21 mouse cellular contexts compared by ENCODE assay signal in genomic region chr3:102084833-102085491, GRCm38 (mm10). TPM values are rescaled to one million over a fixed set of nuclear protein-coding genes. Genes with fewer than 3 reads are reported as not detected.
DNase-seq lines count a peak whose midpoint lies in the region; ATAC-seq and TF ChIP-seq lines count a peak whose summit lies in the region.
"Had no signal": no experiment of that assay in that cellular context is flagged by ENCODE, and none has a peak within 500 bp of the region (broad histone marks: within the 10 kb centered on the region; RNA-seq: fewer than 3 reads in every experiment).

No protein-coding gene starts in this region.

- peak overlapping the region; percentile 61 for H3K4me2 ChIP-seq in heart, embryonic 15.5 days
- H3K4me2 ChIP-seq in heart, embryonic 12.5 days: no peak overlapping the region
- H3K4me2 ChIP-seq: embryonic facial prominence, embryonic 13.5 days; forebrain, embryonic 12.5 days; hindbrain, embryonic 14.5 days had no signal

- WGBS in heart, adult 2 months: 52% methylated on average over 13 of the region's 13 CpGs
- 63% methylated on average over 13 of the region's 13 CpGs for WGBS in heart, embryonic 15.5 days
- WGBS in heart, embryonic 12.5 days: 62% methylated on average over 13 of the region's 13 CpGs

- H3K27me3 ChIP-seq in heart, adult 2 months (ENCODE audit: control insufficient read depth, insufficient read depth, low read length): no peaks in the 10 kb centered on the region
- H3K27me3 ChIP-seq in heart, embryonic 15.5 days: no peaks in the 10 kb centered on the region
- no peaks in the 10 kb centered on the region for H3K27me3 ChIP-seq in heart, embryonic 12.5 days (replicated peaks)
- H3K27me3 ChIP-seq in testis, adult 2 months (ENCODE audit: control insufficient read depth, insufficient read depth, low read length): no peaks in the 10 kb centered on the region
- H3K27me3 ChIP-seq: CH12.LX had no signal

- DNase-seq in heart, adult 2 months: no peak
- DNase-seq in heart, postnatal 4 days: no peak
- DNase-seq in testis, postnatal 10 days (ENCODE audit: low spot score): no peak
- DNase-seq in lung, postnatal 25 days (ENCODE audit: low spot score): no peak
- DNase-seq: cerebellum, adult 11-12 months; cerebellum, adult 9-10 months; cerebellum, postnatal 25 days; kidney, adult 11 months; kidney, adult 9 months had no signal

- no peaks in the 10 kb centered on the region; the same call in 1 of the 2 replicates for H3K79me2 ChIP-seq in heart, adult 2 months (replicated peaks; ENCODE audit: control insufficient read depth, insufficient read depth, low read length)

- no peak for TF ChIP-seq CTCF in heart, adult 2 months (IDR thresholded peaks at IDR 0.05)
- no peak for TF ChIP-seq CTCF in testis, adult 2 months (IDR thresholded peaks at IDR 0.05; ENCODE audit: control insufficient read depth, insufficient read depth, insufficient replicate concordance, low read depth, low read length)

- ATAC-seq in heart, embryonic 15.5 days (replicated peaks; ENCODE audit: insufficient number of reproducible peaks, insufficient read depth, low FRiP score, low read depth): no peak
- ATAC-seq in heart, embryonic 12.5 days (ENCODE audit: insufficient number of reproducible peaks, low FRiP score): no peak
- ATAC-seq: forebrain, embryonic 16.5 days had no signal

- peak overlapping the region; percentile 90 for H3K27ac ChIP-seq in heart, adult 2 months
- H3K27ac ChIP-seq in heart, embryonic 15.5 days: peak overlapping the region; percentile 92
- H3K27ac ChIP-seq in heart, embryonic 12.5 days (ENCODE audit: poor library complexity, severe bottlenecking): no peak overlapping the region
- peak overlapping the region; percentile 32; the same call in 1 of the 2 replicates for H3K27ac ChIP-seq in testis, adult 2 months (ENCODE audit: control insufficient read depth, insufficient read depth, low read depth, low read length)
- H3K27ac ChIP-seq: embryonic facial prominence, embryonic 13.5 days; forebrain, embryonic 12.5 days; hindbrain, embryonic 10.5 days; hindbrain, embryonic 14.5 days; kidney, postnatal 0 days had no signal

- no peak overlapping the region for H3K9ac ChIP-seq in heart, adult 2 months (ENCODE audit: low read depth, low read length)
- peak overlapping the region; percentile 12; the same call in 1 of the 2 replicates for H3K9ac ChIP-seq in heart, embryonic 15.5 days
- H3K9ac ChIP-seq in heart, embryonic 12.5 days: no peak overlapping the region
- H3K9ac ChIP-seq: embryonic facial prominence, embryonic 13.5 days; forebrain, embryonic 12.5 days; hindbrain, embryonic 14.5 days had no signal

- no peak for TF ChIP-seq POLR2A in heart, adult 2 months (IDR thresholded peaks at IDR 0.05; ENCODE audit: insufficient read depth, low read depth, low read length)
- no peak for TF ChIP-seq POLR2A in testis, adult 2 months (IDR thresholded peaks at IDR 0.05; ENCODE audit: control insufficient read depth, low read depth, low read length)

- no peaks in the 10 kb centered on the region; the same call in none of the 2 replicates for H3K36me3 ChIP-seq in heart, adult 2 months (ENCODE audit: control insufficient read depth, insufficient read depth, low read length)
- no peaks in the 10 kb centered on the region for H3K36me3 ChIP-seq in heart, embryonic 15.5 days
- H3K36me3 ChIP-seq in heart, embryonic 12.5 days: no peaks in the 10 kb centered on the region
- H3K36me3 ChIP-seq in testis, adult 2 months (ENCODE audit: control insufficient read depth, insufficient read depth, low read length): no peaks in the 10 kb centered on the region
- H3K36me3 ChIP-seq: embryonic facial prominence, embryonic 13.5 days; forebrain, embryonic 12.5 days; G1E; hindbrain, embryonic 10.5 days had no signal

- intact Hi-C loops in heart, adult 2 months (cut with DNase I): loop anchor here (5.0 to 10.0 kb wide), 2 partner anchors 37 to 610 kb away; no protein-coding TSS in a partner anchor

- H3K4me1 ChIP-seq in heart, adult 2 months (ENCODE audit: control insufficient read depth, insufficient read depth, low read length): peaks cover 11% of the 10 kb centered on the region
- peaks cover 25% of the 10 kb centered on the region for H3K4me1 ChIP-seq in heart, embryonic 15.5 days (replicated peaks)
- peaks cover 53% of the 10 kb centered on the region for H3K4me1 ChIP-seq in heart, embryonic 12.5 days (replicated peaks)
- peaks cover 3% of the 10 kb centered on the region; the same call in 1 of the 2 replicates for H3K4me1 ChIP-seq in testis, adult 2 months (ENCODE audit: control insufficient read depth, insufficient read depth, low read length)

- no peak overlapping the region for H3K4me3 ChIP-seq in heart, adult 2 months
- no peak overlapping the region for H3K4me3 ChIP-seq in heart, embryonic 15.5 days
- no peak overlapping the region for H3K4me3 ChIP-seq in heart, embryonic 12.5 days
- H3K4me3 ChIP-seq in testis, adult 2 months (ENCODE audit: control insufficient read depth, low read depth, low read length): no peak overlapping the region
- H3K4me3 ChIP-seq: embryonic facial prominence, embryonic 13.5 days; forebrain, embryonic 12.5 days; hindbrain, embryonic 10.5 days had no signal

- H3K9me3 ChIP-seq in heart, embryonic 15.5 days (replicated peaks): no peaks in the 10 kb centered on the region
- no peaks in the 10 kb centered on the region for H3K9me3 ChIP-seq in heart, embryonic 12.5 days (replicated peaks)
- H3K9me3 ChIP-seq: embryonic facial prominence, embryonic 13.5 days; forebrain, embryonic 12.5 days; G1E; hindbrain, embryonic 10.5 days had no signal

- TF ChIP-seq EP300 in heart, adult 2 months (IDR thresholded peaks at IDR 0.05; ENCODE audit: insufficient read depth, low read depth, low read length): no peak

RNA-seq across cellular contexts. Expression of gene Casq2, which starts 1.3 kb away (rescaled TPM):
- total RNA-seq in heart, adult 2 months (2021): 100 to 1,000 TPM; 833 to 848 TPM
- 361 and 854 TPM in 2 replicates for polyA plus RNA-seq in heart, adult 2 months (2012; rRNA removed)
- total RNA-seq in heart, postnatal 4 days (2021): 100 to 1,000 TPM; 914 to 961 TPM
- polyA plus RNA-seq in heart, embryonic 15.5 days (2015; fragmentation: Nextera tagmentation; extraction: Ambion mirVana): 489 and 565 TPM in 2 replicates
- polyA plus RNA-seq in heart, embryonic 12.5 days (2016; fragmentation: Nextera tagmentation; extraction: Ambion mirVana): 105 and 108 TPM in 2 replicates
- 1.9 and 2.5 TPM in 2 replicates for polyA plus RNA-seq in testis, adult 2 months (2012; rRNA removed)
- total RNA-seq: CH12.LX; granulocyte monocyte progenitor cell, adult 5-6 weeks had no signal
- polyA plus RNA-seq: G1E had no signal

Comparison
In these comparisons a context has a peak if more than half of its experiments do, and no peak if none do; other contexts are left out.
1. RNA of gene Casq2, which starts 1.3 kb away (polyA plus RNA-seq): 489 to 565 TPM in heart, embryonic 15.5 days, 361 to 854 TPM in heart, adult 2 months and 105 to 108 TPM in heart, embryonic 12.5 days; 1.9 to 2.5 TPM in testis, adult 2 months; every median in the first group is over 10 times any median in the second.